Mouse (Mus musculus): ENCODE results near the gene Ppm1f. TPM values are rescaled to one million over a fixed set of nuclear protein-coding genes. Genes with fewer than 3 reads are reported as not detected.
"Not testable (repeated sequence)": the region's sequence is repeated elsewhere in the genome, so short reads cannot be mapped to it uniquely, and the experiment has no call there.

Gene Ppm1f
- polyA plus RNA-seq, 1 experiment from 2014 or later, result 16.3 TPM

DNA sequence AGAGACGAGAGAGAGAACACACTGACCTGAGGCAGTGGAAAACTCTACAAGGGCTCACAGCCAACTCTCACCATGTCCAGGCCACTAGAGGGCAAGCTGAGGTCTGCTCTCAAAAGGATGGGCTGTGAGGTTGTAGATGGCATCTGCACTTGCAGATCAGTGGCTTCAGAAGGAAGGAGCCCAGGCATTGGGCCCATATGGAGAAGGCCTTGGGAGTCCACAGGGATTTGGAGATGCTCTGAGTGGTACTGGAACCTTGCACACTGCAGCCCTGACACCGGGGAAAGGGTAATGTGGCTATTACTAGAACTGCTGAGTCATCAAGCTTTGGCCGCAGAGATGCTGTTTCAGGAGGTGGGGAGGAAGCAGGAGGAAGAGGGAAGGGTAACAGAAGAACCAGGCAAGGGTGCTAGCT lies 24.8 kb downstream of the Ppm1f start:
- DNase-seq (ENCODE audit: low spot score) (no peak), ATAC-seq (replicated peaks; ENCODE audit: low FRiP score, low TSS enrichment, low read depth) (no peak)
- no peaks in the 10 kb centered on the region for H3K27me3 ChIP-seq (replicated peaks; ENCODE audit: control insufficient read depth, insufficient read depth, low read length)
- no peak overlapping the region for H3K4me3 ChIP-seq (ENCODE audit: low read depth, low read length)
- H3K9me3 ChIP-seq (ENCODE audit: control insufficient read depth, low read length), result no peaks in the 10 kb centered on the region
- H3K27ac ChIP-seq (ENCODE audit: low read depth), result no peak overlapping the region
- WGBS, result 69% methylated on average over 3 of the region's 3 CpGs
- no peak overlapping the region for H3K9ac ChIP-seq (ENCODE audit: low read length)
- H3K4me1 ChIP-seq (replicated peaks; ENCODE audit: control insufficient read depth, insufficient read depth, low read length), result no peaks in the 10 kb centered on the region
- no peak overlapping the region for H3K4me2 ChIP-seq (ENCODE audit: low read length)
- peaks cover 77% of the 10 kb centered on the region for H3K36me3 ChIP-seq (ENCODE audit: control insufficient read depth, insufficient read depth, low read length)

DNA sequence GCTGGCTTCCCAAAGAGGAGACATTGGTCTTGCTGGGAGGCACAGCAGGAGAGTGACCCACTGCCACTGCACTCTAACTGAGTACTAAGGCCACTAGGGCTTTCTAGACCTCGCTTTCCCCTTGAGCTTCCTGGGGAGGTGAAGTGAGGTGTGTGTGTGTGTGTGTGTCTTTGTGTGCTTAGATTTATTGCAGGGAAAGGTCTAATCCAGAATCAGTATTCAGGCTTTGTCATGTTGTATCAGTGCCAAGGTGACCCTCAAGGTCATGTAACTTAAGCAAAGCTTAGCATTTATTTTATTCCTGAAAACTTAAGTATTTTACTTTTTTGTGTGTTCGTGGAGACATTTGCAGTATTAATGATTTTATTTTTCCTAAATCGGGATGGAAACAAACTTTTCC lies 28.2 kb downstream of the Ppm1f start:
- no peak overlapping the region for H3K4me2 ChIP-seq (ENCODE audit: low read length)
- no peaks in the 10 kb centered on the region for H3K27me3 ChIP-seq (replicated peaks; ENCODE audit: control insufficient read depth, insufficient read depth, low read length)
- peaks cover 50% of the 10 kb centered on the region for H3K36me3 ChIP-seq (ENCODE audit: control insufficient read depth, insufficient read depth, low read length)
- ATAC-seq (replicated peaks; ENCODE audit: low FRiP score, low TSS enrichment, low read depth) (no peak), DNase-seq (ENCODE audit: low spot score) (no peak)
- H3K4me3 ChIP-seq (ENCODE audit: low read depth, low read length), result no peak overlapping the region
- H3K27ac ChIP-seq (ENCODE audit: low read depth), result no peak overlapping the region
- no peak overlapping the region for H3K9ac ChIP-seq (ENCODE audit: low read length)
- no peaks in the 10 kb centered on the region for H3K9me3 ChIP-seq (ENCODE audit: control insufficient read depth, low read length)
- 93% methylated on average over 3 of the region's 3 CpGs for WGBS
- no peaks in the 10 kb centered on the region for H3K4me1 ChIP-seq (replicated peaks; ENCODE audit: control insufficient read depth, insufficient read depth, low read length)

DNA sequence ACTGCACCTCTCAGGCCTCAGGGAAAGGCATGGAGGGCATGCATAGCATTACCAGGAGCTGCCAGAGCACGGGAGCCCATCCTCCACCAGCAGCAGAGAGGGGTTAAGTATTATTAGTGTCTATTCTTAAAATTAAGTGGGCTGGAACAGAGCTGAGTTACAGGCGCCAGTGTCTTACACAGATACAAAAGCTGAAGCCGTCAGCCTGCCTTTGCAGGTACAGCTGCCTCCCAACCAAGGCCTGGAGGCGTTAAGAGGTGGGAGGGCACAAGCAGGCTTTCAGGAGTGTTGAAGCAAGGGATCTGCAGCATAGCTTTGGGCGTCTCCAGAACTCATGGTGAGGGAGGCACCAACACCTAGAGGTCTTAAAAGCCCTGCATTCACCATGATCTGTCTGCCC lies 30.3 kb downstream of the Ppm1f start:
- no peak for ATAC-seq (replicated peaks; ENCODE audit: low FRiP score, low TSS enrichment, low read depth)

DNA sequence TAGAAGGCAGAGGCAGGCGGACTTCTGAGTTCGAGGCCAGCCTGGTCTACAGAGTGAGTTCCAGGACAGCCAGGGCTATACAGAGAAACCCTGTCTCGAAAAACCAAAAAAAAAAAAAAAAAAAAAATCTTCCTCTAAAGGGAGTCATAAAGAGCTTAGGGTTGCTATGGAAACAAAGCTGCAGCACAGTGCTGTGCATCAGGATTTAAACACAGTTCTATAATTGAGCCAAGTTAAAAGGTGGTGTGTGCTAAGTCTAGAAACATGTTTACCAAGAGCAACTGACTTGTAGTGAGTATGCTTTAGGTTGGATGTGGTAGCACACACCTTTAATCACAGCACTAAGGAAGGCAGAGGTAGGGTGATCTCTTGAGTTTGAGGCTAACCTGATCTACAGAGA lies 32.6 kb downstream of the Ppm1f start:
- 60% methylated on average over 3 of the region's 3 CpGs for WGBS
- not testable (repeated sequence) for H3K4me1 ChIP-seq (replicated peaks; ENCODE audit: control insufficient read depth, insufficient read depth, low read length); H3K9me3 ChIP-seq (ENCODE audit: control insufficient read depth, low read length); DNase-seq (ENCODE audit: low spot score); H3K27ac ChIP-seq (ENCODE audit: low read depth); H3K9ac ChIP-seq (ENCODE audit: low read length); H3K4me2 ChIP-seq (ENCODE audit: low read length); ATAC-seq (replicated peaks; ENCODE audit: low FRiP score, low TSS enrichment, low read depth); H3K36me3 ChIP-seq (ENCODE audit: control insufficient read depth, insufficient read depth, low read length); H3K27me3 ChIP-seq (replicated peaks; ENCODE audit: control insufficient read depth, insufficient read depth, low read length); H3K4me3 ChIP-seq (ENCODE audit: low read depth, low read length)

More for the DNA sequence above, 30.3 kb downstream of the Ppm1f start:
- 85% methylated on average over 5 of the region's 5 CpGs for WGBS
- no peaks in the 10 kb centered on the region for H3K27me3 ChIP-seq (replicated peaks; ENCODE audit: control insufficient read depth, insufficient read depth, low read length)
- no peak overlapping the region for H3K9ac ChIP-seq (ENCODE audit: low read length)
- H3K4me3 ChIP-seq (ENCODE audit: low read depth, low read length), result no peak overlapping the region
- H3K27ac ChIP-seq (ENCODE audit: low read depth), result no peak overlapping the region
- H3K36me3 ChIP-seq (ENCODE audit: control insufficient read depth, insufficient read depth, low read length), result peaks cover 31% of the 10 kb centered on the region
- DNase-seq (ENCODE audit: low spot score), result no peak
- no peaks in the 10 kb centered on the region for H3K4me1 ChIP-seq (replicated peaks; ENCODE audit: control insufficient read depth, insufficient read depth, low read length)
- H3K4me2 ChIP-seq (ENCODE audit: low read length), result no peak overlapping the region
- H3K9me3 ChIP-seq (ENCODE audit: control insufficient read depth, low read length), result no peaks in the 10 kb centered on the region

DNA sequence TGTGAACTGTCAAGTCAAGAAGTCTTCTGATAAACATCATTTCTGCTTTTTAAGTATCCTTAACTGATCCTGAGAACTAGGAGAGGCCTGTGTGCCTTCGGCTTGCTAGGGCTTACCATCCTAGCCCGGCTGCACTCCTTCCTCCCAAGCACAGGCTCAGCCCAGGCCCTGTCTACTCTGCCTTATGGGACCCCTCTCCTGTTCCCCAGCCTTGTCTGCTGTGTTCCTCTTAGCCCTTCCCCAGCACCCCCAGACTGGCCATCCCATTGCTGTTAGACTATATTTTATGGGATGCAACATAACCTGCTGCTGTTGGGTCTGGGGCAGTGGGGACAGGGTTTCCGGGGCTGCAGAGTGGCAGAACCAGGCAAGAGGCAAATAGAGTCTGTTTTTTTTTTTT lies 34.1 kb downstream of the Ppm1f start:
- Histone ChIP-seq H3K4me2 (ENCODE audit: low read length) (no peak overlapping the region), H3K9me3 (ENCODE audit: control insufficient read depth, low read length) (peaks cover 3% of the 10 kb centered on the region; the same call in 1 of the 2 replicates), H3K27me3 (replicated peaks; ENCODE audit: control insufficient read depth, insufficient read depth, low read length) (no peaks in the 10 kb centered on the region), H3K4me3 (ENCODE audit: low read depth, low read length) (no peak overlapping the region), H3K9ac (ENCODE audit: low read length) (no peak overlapping the region), H3K4me1 (replicated peaks; ENCODE audit: control insufficient read depth, insufficient read depth, low read length) (no peaks in the 10 kb centered on the region), H3K36me3 (ENCODE audit: control insufficient read depth, insufficient read depth, low read length) (0 out of 2 replicates have a peak, but pooled peaks cover 3% of the 10 kb centered on the region), H3K27ac (ENCODE audit: low read depth) (no peak overlapping the region)
- ATAC-seq (replicated peaks; ENCODE audit: low FRiP score, low TSS enrichment, low read depth), result no peak
- DNase-seq (ENCODE audit: low spot score), result no peak
- 98% methylated on average over 3 of the region's 3 CpGs for WGBS

DNA sequence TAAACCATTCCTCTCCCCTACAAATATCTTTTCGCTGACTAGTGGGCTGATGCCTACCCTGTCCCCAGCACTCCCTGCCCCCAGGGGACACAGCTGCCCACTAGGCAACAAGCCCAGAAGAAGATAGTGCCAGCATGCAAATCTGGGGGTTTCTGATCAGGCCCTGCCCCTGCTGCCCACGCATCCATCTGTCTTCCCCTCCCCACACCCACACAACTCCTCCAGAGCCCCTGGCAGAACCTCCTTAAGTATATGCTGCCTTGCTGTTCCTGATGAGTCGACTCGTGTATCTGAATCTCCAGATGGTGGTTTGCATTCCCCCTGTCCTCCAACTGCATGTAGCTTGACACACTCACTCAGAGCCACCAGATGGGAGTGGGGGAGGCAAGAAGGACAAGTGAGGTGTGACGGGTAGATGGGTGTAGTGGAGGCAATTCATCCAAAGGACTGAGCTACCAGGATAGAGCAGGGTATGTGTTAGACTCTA lies 34.6 kb downstream of the Ppm1f start:
- no peak overlapping the region for H3K9ac ChIP-seq (ENCODE audit: low read length)
- ATAC-seq (replicated peaks; ENCODE audit: low FRiP score, low TSS enrichment, low read depth), result no peak

DNA sequence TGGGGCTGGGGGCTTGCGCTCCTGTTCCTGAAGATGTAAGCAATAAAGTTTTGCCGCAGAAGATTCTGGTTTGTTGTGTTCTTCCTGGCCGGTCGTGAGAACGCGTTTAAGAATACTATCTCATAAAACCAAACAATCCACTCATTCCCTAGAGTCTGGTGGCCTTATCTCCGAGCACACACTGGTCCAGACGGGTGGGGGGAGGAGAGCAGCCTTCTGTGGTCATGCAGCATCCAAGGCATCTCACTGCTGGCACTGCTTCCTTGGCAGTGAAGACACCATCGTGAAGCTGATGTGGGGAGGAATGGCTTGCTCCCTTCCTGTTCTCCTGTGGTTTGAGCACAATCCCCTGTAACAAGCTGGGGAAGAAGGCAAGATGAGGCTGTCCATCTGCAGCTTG lies 43.3 kb downstream of the Ppm1f start:
- H3K9ac ChIP-seq (ENCODE audit: low read length), result no peak overlapping the region
- no peak for DNase-seq (ENCODE audit: low spot score)
- ATAC-seq (replicated peaks; ENCODE audit: low FRiP score, low TSS enrichment, low read depth), result no peak
- H3K4me3 ChIP-seq (ENCODE audit: low read depth, low read length), result no peak overlapping the region
- H3K36me3 ChIP-seq (ENCODE audit: control insufficient read depth, insufficient read depth, low read length), result no peaks in the 10 kb centered on the region
- H3K4me2 ChIP-seq (ENCODE audit: low read length), result no peak overlapping the region
- H3K27me3 ChIP-seq (replicated peaks; ENCODE audit: control insufficient read depth, insufficient read depth, low read length), result no peaks in the 10 kb centered on the region
- 91% methylated on average over 9 of the region's 9 CpGs for WGBS
- no peaks in the 10 kb centered on the region for H3K4me1 ChIP-seq (replicated peaks; ENCODE audit: control insufficient read depth, insufficient read depth, low read length)
- H3K9me3 ChIP-seq (ENCODE audit: control insufficient read depth, low read length), result 0 out of 2 replicates have a peak, but pooled peaks cover 2% of the 10 kb centered on the region
- H3K27ac ChIP-seq (ENCODE audit: low read depth), result no peak overlapping the region

More for the DNA sequence above, 34.6 kb downstream of the Ppm1f start:
- WGBS, result 67% methylated on average over 5 of the region's 5 CpGs
- Histone ChIP-seq H3K27ac (ENCODE audit: low read depth) (no peak overlapping the region), H3K4me2 (ENCODE audit: low read length) (no peak overlapping the region), H3K27me3 (replicated peaks; ENCODE audit: control insufficient read depth, insufficient read depth, low read length) (no peaks in the 10 kb centered on the region), H3K4me1 (replicated peaks; ENCODE audit: control insufficient read depth, insufficient read depth, low read length) (no peaks in the 10 kb centered on the region), H3K36me3 (ENCODE audit: control insufficient read depth, insufficient read depth, low read length) (0 out of 2 replicates have a peak, but pooled peaks cover 3% of the 10 kb centered on the region), H3K9me3 (ENCODE audit: control insufficient read depth, low read length) (peaks cover 3% of the 10 kb centered on the region; the same call in 1 of the 2 replicates), H3K4me3 (ENCODE audit: low read depth, low read length) (no peak overlapping the region)
- DNase-seq (ENCODE audit: low spot score), result no peak

DNA sequence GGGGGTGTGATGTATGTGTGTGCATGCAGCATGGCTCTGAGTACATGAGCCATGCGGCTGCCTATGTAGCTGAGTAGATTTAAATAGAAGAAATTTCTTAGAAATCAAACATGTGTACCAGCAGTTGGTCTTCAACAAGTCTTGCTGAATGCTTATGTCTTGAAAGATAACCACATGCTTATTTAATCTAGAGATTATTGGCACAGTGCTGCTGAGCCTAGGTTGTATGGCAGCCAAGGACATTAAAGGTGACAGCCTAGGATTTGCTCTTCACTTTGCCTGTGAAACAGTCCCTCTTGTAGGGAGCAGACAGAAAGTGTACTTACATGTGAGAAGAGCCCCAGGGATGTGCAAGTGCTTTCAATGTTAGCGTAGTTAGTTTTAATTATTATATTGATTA lies 44.8 kb downstream of the Ppm1f start:
- 95% methylated on average over 2 of the region's 2 CpGs for WGBS
- Histone ChIP-seq H3K9me3 (ENCODE audit: control insufficient read depth, low read length) (0 out of 2 replicates have a peak, but pooled peaks cover 2% of the 10 kb centered on the region), H3K4me2 (ENCODE audit: low read length) (no peak overlapping the region), H3K36me3 (ENCODE audit: control insufficient read depth, insufficient read depth, low read length) (no peaks in the 10 kb centered on the region), H3K4me3 (ENCODE audit: low read depth, low read length) (no peak overlapping the region), H3K27ac (ENCODE audit: low read depth) (no peak overlapping the region), H3K27me3 (replicated peaks; ENCODE audit: control insufficient read depth, insufficient read depth, low read length) (no peaks in the 10 kb centered on the region), H3K4me1 (replicated peaks; ENCODE audit: control insufficient read depth, insufficient read depth, low read length) (no peaks in the 10 kb centered on the region), H3K9ac (ENCODE audit: low read length) (no peak overlapping the region)
- DNase-seq (ENCODE audit: low spot score) (no peak), ATAC-seq (replicated peaks; ENCODE audit: low FRiP score, low TSS enrichment, low read depth) (no peak)

DNA sequence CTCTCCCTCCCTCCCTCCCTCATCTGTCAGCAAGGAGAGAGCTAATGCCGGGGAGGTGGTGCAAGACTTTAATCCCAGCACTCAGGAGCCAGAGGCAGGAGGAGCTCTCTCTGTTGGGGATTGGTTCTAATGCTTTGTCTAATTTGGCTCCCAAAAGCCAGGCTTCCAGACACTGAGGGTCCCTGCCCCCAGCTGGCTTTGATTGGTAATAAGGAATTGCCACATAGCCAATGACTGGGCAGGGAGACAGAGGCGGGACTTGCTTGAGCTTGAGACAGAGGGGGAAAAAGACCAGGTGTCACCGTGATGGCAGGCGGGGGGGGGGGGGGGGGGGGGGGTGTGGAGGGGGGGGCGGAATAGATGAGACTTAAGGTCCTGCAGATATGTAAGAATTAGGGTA lies 62.3 kb downstream of the Ppm1f start:
- ATAC-seq (replicated peaks; ENCODE audit: low FRiP score, low TSS enrichment, low read depth), result no peak
- Histone ChIP-seq H3K9ac (ENCODE audit: low read length) (no peak overlapping the region), H3K4me2 (ENCODE audit: low read length) (no peak overlapping the region), H3K4me1 (replicated peaks; ENCODE audit: control insufficient read depth, insufficient read depth, low read length) (no peaks in the 10 kb centered on the region), H3K9me3 (ENCODE audit: control insufficient read depth, low read length) (no peaks in the 10 kb centered on the region), H3K4me3 (ENCODE audit: low read depth, low read length) (no peak overlapping the region), H3K27me3 (replicated peaks; ENCODE audit: control insufficient read depth, insufficient read depth, low read length) (no peaks in the 10 kb centered on the region), H3K27ac (ENCODE audit: low read depth) (no peak overlapping the region), H3K36me3 (ENCODE audit: control insufficient read depth, insufficient read depth, low read length) (no peaks in the 10 kb centered on the region)
- DNase-seq (ENCODE audit: low spot score), result no peak
- WGBS, result 13% methylated on average over 2 of the region's 5 CpGs
